Mouse (Mus musculus): ENCODE results near the gene Arf3. TPM values are rescaled to one million over a fixed set of nuclear protein-coding genes. Genes with fewer than 3 reads are reported as not detected.

Gene Arf3
- total and polyA plus RNA-seq, 2 experiments from 2014 or later: 93.8 to 144 TPM

GRCm38 (mm10) chr15:98733370-98733769 is 29.6 kb downstream of the Arf3 start:
- H3K4me3 ChIP-seq (ENCODE audit: low read depth, low read length): no peak overlapping the region
- no peaks in the 10 kb centered on the region for H3K4me1 ChIP-seq (ENCODE audit: insufficient read depth, low read length)
- no peak for DNase-seq (ENCODE audit: low spot score)
- WGBS: 63% methylated on average over 6 of the region's 6 CpGs
- no peak overlapping the region for H3K4me2 ChIP-seq (ENCODE audit: low read depth, low read length, poor library complexity, severe bottlenecking)
- no peak overlapping the region for H3K27ac ChIP-seq (ENCODE audit: low read depth, low read length)
- ATAC-seq (ENCODE audit: low FRiP score): no peak
- peaks cover 20% of the 10 kb centered on the region for H3K36me3 ChIP-seq (ENCODE audit: insufficient read depth, low read length)
- no peaks in the 10 kb centered on the region for H3K9me3 ChIP-seq (ENCODE audit: low read length)
- no peak overlapping the region for H3K9ac ChIP-seq (replicated peaks; ENCODE audit: low read length, poor library complexity, severe bottlenecking)
- H3K27me3 ChIP-seq (ENCODE audit: insufficient read depth, low read length): no peaks in the 10 kb centered on the region; the same call in 1 of the 2 replicates
- no peak for TF ChIP-seq CTCF (IDR thresholded peaks at IDR 0.05)

DNA sequence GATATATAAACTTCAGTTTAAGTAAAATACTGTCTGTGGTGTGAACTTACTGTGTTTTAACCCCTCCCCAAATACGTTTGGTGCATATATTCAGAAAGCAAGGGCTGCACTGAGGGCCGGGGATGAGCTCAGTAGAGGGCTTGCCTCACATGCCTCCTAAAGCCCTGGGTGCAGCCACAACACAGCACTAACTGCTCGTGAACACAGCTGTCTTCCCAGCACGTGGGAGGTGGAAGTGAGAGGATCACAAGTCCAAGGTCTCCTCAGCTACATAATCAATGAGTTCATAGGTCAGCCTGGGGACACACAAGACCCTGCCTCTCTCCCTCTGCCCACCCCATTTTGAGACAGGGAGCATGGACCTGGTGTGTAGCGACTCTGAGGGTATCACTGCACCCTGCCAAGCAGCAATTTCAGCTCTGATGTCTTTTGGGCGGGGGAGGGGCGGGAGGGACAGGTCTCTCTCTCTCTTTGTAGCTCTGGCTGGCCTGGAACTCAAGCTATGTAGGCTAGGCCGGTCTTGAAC is 30.9 kb downstream of the Arf3 start:
- no peaks in the 10 kb centered on the region; the same call in 1 of the 2 replicates for H3K27me3 ChIP-seq (ENCODE audit: insufficient read depth, low read length)
- DNase-seq (ENCODE audit: low spot score) (no peak), ATAC-seq (ENCODE audit: low FRiP score) (no peak)
- no peak for TF ChIP-seq CTCF (IDR thresholded peaks at IDR 0.05)
- H3K4me2 ChIP-seq (ENCODE audit: low read depth, low read length, poor library complexity, severe bottlenecking): no peak overlapping the region
- no peak overlapping the region for H3K9ac ChIP-seq (replicated peaks; ENCODE audit: low read length, poor library complexity, severe bottlenecking)
- H3K4me3 ChIP-seq (ENCODE audit: low read depth, low read length): no peak overlapping the region
- no peaks in the 10 kb centered on the region for H3K9me3 ChIP-seq (ENCODE audit: low read length)
- WGBS: 69% methylated on average over 8 of the region's 8 CpGs
- H3K36me3 ChIP-seq (ENCODE audit: insufficient read depth, low read length): peaks cover 16% of the 10 kb centered on the region; the same call in 1 of the 2 replicates
- H3K27ac ChIP-seq (ENCODE audit: low read depth, low read length): no peak overlapping the region
- peaks cover 4% of the 10 kb centered on the region; the same call in 1 of the 2 replicates for H3K4me1 ChIP-seq (ENCODE audit: insufficient read depth, low read length)

DNA sequence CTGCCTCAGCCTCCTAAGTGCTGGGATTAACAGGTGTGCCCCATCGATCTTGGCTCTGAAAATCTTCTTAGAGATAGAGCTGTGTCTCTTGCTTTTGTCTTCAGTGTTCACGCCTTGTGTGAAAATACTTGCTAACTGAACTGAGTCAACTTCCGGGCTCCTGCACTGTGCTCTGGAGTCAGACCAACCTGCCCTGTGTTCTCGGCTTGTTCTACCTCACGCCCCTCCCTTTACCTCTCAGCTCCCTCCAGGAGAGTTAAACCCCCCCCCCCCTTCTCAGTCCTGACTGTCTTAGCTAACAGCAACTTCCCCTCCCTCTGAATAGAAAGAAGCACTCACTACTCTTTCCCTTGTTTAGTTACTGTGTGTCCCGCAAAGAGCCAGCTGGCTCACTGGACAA is 32.2 kb downstream of the Arf3 start:
- no peak overlapping the region for H3K4me2 ChIP-seq (ENCODE audit: low read depth, low read length, poor library complexity, severe bottlenecking)
- H3K9me3 ChIP-seq (ENCODE audit: low read length): no peaks in the 10 kb centered on the region
- H3K27ac ChIP-seq (ENCODE audit: low read depth, low read length): no peak overlapping the region
- no peak overlapping the region for H3K9ac ChIP-seq (replicated peaks; ENCODE audit: low read length, poor library complexity, severe bottlenecking)
- 0 out of 2 replicates have a peak, but pooled peaks cover 6% of the 10 kb centered on the region for H3K36me3 ChIP-seq (ENCODE audit: insufficient read depth, low read length)
- H3K27me3 ChIP-seq (ENCODE audit: insufficient read depth, low read length): no peaks in the 10 kb centered on the region; the same call in none of the 2 replicates
- 84% methylated on average over 6 of the region's 6 CpGs for WGBS
- peaks cover 4% of the 10 kb centered on the region; the same call in 1 of the 2 replicates for H3K4me1 ChIP-seq (ENCODE audit: insufficient read depth, low read length)
- ATAC-seq (ENCODE audit: low FRiP score): no peak
- TF ChIP-seq CTCF (IDR thresholded peaks at IDR 0.05): no peak
- DNase-seq (ENCODE audit: low spot score): no peak
- H3K4me3 ChIP-seq (ENCODE audit: low read depth, low read length): no peak overlapping the region

GRCm38 (mm10) chr15:98729791-98730545 is 33.0 kb downstream of the Arf3 start:
- Histone ChIP-seq H3K36me3 (ENCODE audit: insufficient read depth, low read length) (0 out of 2 replicates have a peak, but pooled peaks cover under 1% of the 10 kb centered on the region), H3K4me3 (ENCODE audit: low read depth, low read length) (no peak overlapping the region), H3K4me2 (ENCODE audit: low read depth, low read length, poor library complexity, severe bottlenecking) (no peak overlapping the region), H3K27me3 (ENCODE audit: insufficient read depth, low read length) (no peaks in the 10 kb centered on the region; the same call in none of the 2 replicates), H3K9me3 (ENCODE audit: low read length) (no peaks in the 10 kb centered on the region), H3K4me1 (ENCODE audit: insufficient read depth, low read length) (peaks cover 4% of the 10 kb centered on the region; the same call in 1 of the 2 replicates), H3K9ac (replicated peaks; ENCODE audit: low read length, poor library complexity, severe bottlenecking) (no peak overlapping the region), H3K27ac (ENCODE audit: low read depth, low read length) (no peak overlapping the region)
- ATAC-seq (ENCODE audit: low FRiP score) (no peak), DNase-seq (ENCODE audit: low spot score) (no peak)
- WGBS: 78% methylated on average over 7 of the region's 7 CpGs
- no peak for TF ChIP-seq CTCF (IDR thresholded peaks at IDR 0.05)

GRCm38 (mm10) chr15:98728366-98728765 is 34.6 kb downstream of the Arf3 start:
- Histone ChIP-seq H3K4me1 (ENCODE audit: insufficient read depth, low read length) (peaks cover 4% of the 10 kb centered on the region; the same call in 1 of the 2 replicates), H3K36me3 (ENCODE audit: insufficient read depth, low read length) (no peaks in the 10 kb centered on the region), H3K4me2 (ENCODE audit: low read depth, low read length, poor library complexity, severe bottlenecking) (peak overlapping the region; percentile 95), H3K9ac (replicated peaks; ENCODE audit: low read length, poor library complexity, severe bottlenecking) (no peak overlapping the region), H3K9me3 (ENCODE audit: low read length) (no peaks in the 10 kb centered on the region), H3K4me3 (ENCODE audit: low read depth, low read length) (peak overlapping the region; percentile 41; the same call in 1 of the 2 replicates), H3K27me3 (ENCODE audit: insufficient read depth, low read length) (no peaks in the 10 kb centered on the region; the same call in none of the 2 replicates), H3K27ac (ENCODE audit: low read depth, low read length) (no peak overlapping the region)
- DNase-seq (ENCODE audit: low spot score) (no peak), ATAC-seq (ENCODE audit: low FRiP score) (no peak)
- no peak for TF ChIP-seq CTCF (IDR thresholded peaks at IDR 0.05)
- WGBS: 37% methylated on average over 9 of the region's 9 CpGs

Measured in midbrain, postnatal 0 days (tissue).